Mouse (Mus musculus): ENCODE measurements at regions not wholly inside any gene's neighbourhood (a gene's known extent, or its start where the extent isn't known, plus 50 kb on each side); places are given as distances from the start of the nearest gene placed in this dataset.

GRCm38 (mm10) chr1:169159786-169160185 is 371.5 kb downstream of the Nuf2 start:
- TF ChIP-seq CTCF (IDR thresholded peaks at IDR 0.05; ENCODE audit: low read depth, low read length) (no peak), POLR2A (IDR thresholded peaks at IDR 0.05; ENCODE audit: extremely low read depth, insufficient read depth, low read length) (no peak)

Data from liver, adult 2 months (tissue).